Mouse (Mus musculus) lung, adult 10 weeks (tissue): ENCODE data around the gene Camkmt. TPM values are rescaled to one million over a fixed set of nuclear protein-coding genes. Genes with fewer than 3 reads are reported as not detected.

Source experiments
- polyA plus RNA-seq: library from polyadenylated mRNA; stranded (reverse); fragments of 350-450 nt; fragmentation: Illumina TruSeq; extraction: RNeasy Lipid Tissue Mini Kit (QIAGEN cat#74804); gene quantifications from one replicate; pipeline ENCODE4 v1.2.3, GENCODE M21; 2014; ENCODE audit warnings: low read depth, low replicate concordance; ENCODE audit not compliant: insufficient read depth

The Camkmt gene
- 2.7 TPM for polyA plus RNA-seq

DNA sequence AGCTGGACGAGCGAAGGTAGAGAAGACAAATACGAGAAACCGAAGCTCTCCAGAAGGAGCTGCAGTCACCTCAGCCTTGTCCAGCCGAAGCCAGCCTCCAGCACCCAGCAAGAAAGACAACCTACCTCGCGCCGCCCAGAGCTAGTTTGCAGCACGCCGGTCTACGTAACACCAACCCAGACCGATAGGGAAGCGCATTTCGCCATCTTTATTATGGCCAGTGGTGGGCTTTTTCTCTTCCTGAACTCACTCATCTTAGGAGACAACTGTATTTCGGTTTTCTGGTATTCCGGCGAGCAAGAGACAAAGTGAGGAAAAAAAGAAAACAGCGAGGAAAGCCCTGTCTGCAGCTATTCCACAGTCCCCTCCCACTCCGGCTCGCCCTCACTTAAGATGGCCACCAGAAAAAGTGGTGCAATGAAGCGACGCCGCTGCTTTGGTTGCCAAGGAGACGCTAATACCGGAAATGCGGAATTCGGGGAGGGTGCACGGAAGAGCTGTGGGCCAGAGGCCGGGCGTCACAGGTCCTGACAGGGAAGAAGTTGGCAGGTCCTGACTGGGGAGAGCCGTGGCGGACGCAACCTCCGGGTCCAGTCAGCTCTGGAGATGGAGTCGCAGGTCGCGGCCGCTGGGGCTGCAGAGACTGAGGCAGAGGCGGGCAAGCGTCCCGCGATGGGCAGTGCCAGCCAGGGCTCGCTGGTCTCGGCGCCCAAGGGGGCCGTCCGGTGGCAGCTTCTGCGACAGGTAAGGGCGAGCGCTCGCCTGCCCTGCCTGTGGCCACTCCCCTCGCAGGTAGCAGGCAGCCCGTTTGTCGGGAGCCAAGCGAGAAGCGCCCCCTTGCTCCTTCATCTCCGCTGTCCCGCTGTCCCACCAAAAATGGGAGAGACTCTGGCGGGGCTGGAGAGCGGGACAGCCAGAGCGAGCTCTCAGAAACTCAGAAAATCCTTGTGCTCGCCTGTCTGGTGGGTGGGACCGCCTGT is at the start of gene Camkmt, which contains the start of gene Prepl:
Camkmt (plus strand) TSS at position 433 of the 980 bp plus-strand sequence.
Prepl (minus strand) TSS at position 122 of the 980 bp plus-strand sequence.

Other genes starting within 250 kb of the Camkmt start
- 35.9 TPM for gene Ppm1b, start 133.8 kb upstream of the Camkmt start, polyA plus RNA-seq
- gene Slc3a1, start 62.2 kb upstream of the Camkmt start, polyA plus RNA-seq: 0.27 TPM
- 10.3 TPM for gene Prepl, start 311 bp upstream of the Camkmt start, polyA plus RNA-seq